Mouse (Mus musculus): Measurements from ENCODE around the gene Gngt1. TPM values are rescaled to one million over a fixed set of nuclear protein-coding genes. Genes with fewer than 3 reads are reported as not detected.

The Gngt1 gene
- polyA plus RNA-seq, 1 experiment from 2014 or later: not detected

- DNase-seq (ENCODE audit: low spot score): no peak
- H3K27me3 ChIP-seq (ENCODE audit: control insufficient read depth, insufficient read depth, low read length): no peaks in the 10 kb centered on the region
- H3K4me2 ChIP-seq (ENCODE audit: low read depth, low read length, severe bottlenecking): no peak overlapping the region
- no peaks in the 10 kb centered on the region for H3K36me3 ChIP-seq (ENCODE audit: control insufficient read depth, insufficient read depth, low read length)
- 79% methylated on average over 3 of the region's 3 CpGs for whole genome bisulfite sequencing
- H3K9ac ChIP-seq (ENCODE audit: low read length): no peak overlapping the region
- H3K9me3 ChIP-seq (ENCODE audit: control insufficient read depth, low read length): no peaks in the 10 kb centered on the region
- H3K4me1 ChIP-seq (replicated peaks; ENCODE audit: control insufficient read depth, insufficient read depth, low read length): no peaks in the 10 kb centered on the region; the same call in 1 of the 2 replicates
- no peak overlapping the region for H3K27ac ChIP-seq (ENCODE audit: low read depth, low read length)
- ATAC-seq (replicated peaks; ENCODE audit: low FRiP score): no peak
- no peak overlapping the region for H3K4me3 ChIP-seq (ENCODE audit: low read depth, low read length)
Observed at GRCm38 (mm10) chr6:4000716-4001115, 7.1 kb downstream of the Gngt1 start.

DNA sequence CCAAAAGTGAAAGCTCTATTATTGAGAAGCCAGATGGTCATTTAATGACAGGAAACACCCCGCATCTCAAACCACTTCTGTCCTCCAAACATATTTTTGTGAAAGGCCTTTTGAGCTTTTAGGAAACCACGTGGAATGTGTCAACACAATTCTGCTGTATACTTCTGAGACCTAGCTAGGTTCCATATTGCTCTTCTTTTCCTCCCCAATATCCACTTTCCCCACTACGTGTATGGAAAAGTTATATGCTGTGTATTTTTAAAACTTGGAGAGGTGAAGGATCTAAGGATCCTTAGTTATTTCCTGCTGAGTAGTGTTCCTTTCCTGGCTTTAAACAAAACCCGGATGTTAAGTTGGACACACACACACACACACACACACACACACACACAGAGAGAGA is 9.9 kb downstream of the Gngt1 start:
- no peak for ATAC-seq (replicated peaks; ENCODE audit: low FRiP score)
- no peak overlapping the region for H3K9ac ChIP-seq (ENCODE audit: low read length)
- H3K4me1 ChIP-seq (replicated peaks; ENCODE audit: control insufficient read depth, insufficient read depth, low read length): no peaks in the 10 kb centered on the region; the same call in 1 of the 2 replicates
- no peak overlapping the region for H3K27ac ChIP-seq (ENCODE audit: low read depth, low read length)
- H3K9me3 ChIP-seq (ENCODE audit: control insufficient read depth, low read length): no peaks in the 10 kb centered on the region
- H3K36me3 ChIP-seq (ENCODE audit: control insufficient read depth, insufficient read depth, low read length): no peaks in the 10 kb centered on the region
- no peaks in the 10 kb centered on the region for H3K27me3 ChIP-seq (ENCODE audit: control insufficient read depth, insufficient read depth, low read length)
- 65% methylated on average over 4 of the region's 4 CpGs for WGBS
- no peak overlapping the region for H3K4me3 ChIP-seq (ENCODE audit: low read depth, low read length)
- no peak for DNase-seq (ENCODE audit: low spot score)
- H3K4me2 ChIP-seq (ENCODE audit: low read depth, low read length, severe bottlenecking): no peak overlapping the region

DNA sequence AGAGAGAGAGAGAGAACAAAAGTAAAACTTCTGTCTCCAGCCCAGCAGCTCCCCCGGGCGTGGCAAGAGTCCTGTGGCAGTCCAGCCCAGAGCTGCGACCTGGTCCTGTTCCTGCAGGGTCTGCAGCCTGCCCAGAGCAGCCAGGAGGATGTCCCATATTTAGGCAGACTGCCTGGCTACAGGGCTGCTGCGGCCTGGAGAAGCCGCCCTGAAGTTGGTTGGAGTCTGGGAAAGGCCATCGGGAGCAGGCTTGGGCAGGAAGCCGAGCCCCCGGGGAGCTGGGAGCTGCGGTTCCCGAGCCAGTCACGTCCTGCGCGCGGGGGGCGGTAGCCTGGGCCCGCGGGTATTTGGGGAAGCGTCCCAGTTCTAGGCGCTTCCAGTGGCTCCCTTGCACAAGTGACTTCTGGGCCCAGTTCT is 10.3 kb downstream of the Gngt1 start, which contains the start of gene Gng11:
Gng11 (plus strand) TSS at position 15 of the 417 bp plus-strand sequence.
- Histone ChIP-seq H3K9me3 (ENCODE audit: control insufficient read depth, low read length) (no peaks in the 10 kb centered on the region), H3K27me3 (ENCODE audit: control insufficient read depth, insufficient read depth, low read length) (no peaks in the 10 kb centered on the region), H3K27ac (ENCODE audit: low read depth, low read length) (no peak within 1 kb of the TSS), H3K4me1 (replicated peaks; ENCODE audit: control insufficient read depth, insufficient read depth, low read length) (no peaks in the 10 kb centered on the region; the same call in 1 of the 2 replicates), H3K4me2 (ENCODE audit: low read depth, low read length, severe bottlenecking) (peak within 1 kb of the TSS; percentile 69), H3K4me3 (ENCODE audit: low read depth, low read length) (peak within 1 kb of the TSS; percentile 33), H3K36me3 (ENCODE audit: control insufficient read depth, insufficient read depth, low read length) (no peaks in the 10 kb centered on the region), H3K9ac (ENCODE audit: low read length) (peak within 1 kb of the TSS; percentile 67)
- DNase-seq (ENCODE audit: low spot score) (peak; percentile 71), ATAC-seq (replicated peaks; ENCODE audit: low FRiP score) (peak; percentile 86)
- 1% methylated on average over 19 of the region's 19 CpGs for WGBS

DNA sequence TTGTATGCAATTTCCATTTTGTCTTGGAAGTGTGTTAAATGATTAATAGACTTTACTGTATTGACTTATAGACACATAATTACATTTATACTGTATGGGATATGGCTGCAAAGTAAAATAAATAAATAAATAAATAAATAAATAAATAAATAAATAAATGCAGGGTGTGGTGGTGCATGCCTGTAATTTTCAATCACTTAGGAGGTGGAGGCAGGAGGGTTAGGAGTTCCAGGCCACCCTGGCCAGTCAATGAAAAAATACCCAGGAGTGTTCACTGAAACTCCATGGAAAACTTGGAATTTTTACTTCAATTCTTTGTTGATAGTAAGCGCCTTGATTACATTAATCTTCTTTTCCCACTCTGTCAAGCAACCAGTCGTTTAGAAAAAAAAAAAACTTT is 11.2 kb downstream of the Gngt1 start:
- H3K4me2 ChIP-seq (ENCODE audit: low read depth, low read length, severe bottlenecking): no peak overlapping the region
- H3K4me3 ChIP-seq (ENCODE audit: low read depth, low read length): no peak overlapping the region
- no peaks in the 10 kb centered on the region for H3K9me3 ChIP-seq (ENCODE audit: control insufficient read depth, low read length)
- no peak overlapping the region for H3K27ac ChIP-seq (ENCODE audit: low read depth, low read length)
- no peaks in the 10 kb centered on the region; the same call in 1 of the 2 replicates for H3K4me1 ChIP-seq (replicated peaks; ENCODE audit: control insufficient read depth, insufficient read depth, low read length)
- ATAC-seq (replicated peaks; ENCODE audit: low FRiP score) (no peak), DNase-seq (ENCODE audit: low spot score) (no peak)
- 81% methylated on average over 2 of the region's 2 CpGs for WGBS
- no peaks in the 10 kb centered on the region for H3K27me3 ChIP-seq (ENCODE audit: control insufficient read depth, insufficient read depth, low read length)
- no peaks in the 10 kb centered on the region for H3K36me3 ChIP-seq (ENCODE audit: control insufficient read depth, insufficient read depth, low read length)
- no peak overlapping the region for H3K9ac ChIP-seq (ENCODE audit: low read length)

DNA sequence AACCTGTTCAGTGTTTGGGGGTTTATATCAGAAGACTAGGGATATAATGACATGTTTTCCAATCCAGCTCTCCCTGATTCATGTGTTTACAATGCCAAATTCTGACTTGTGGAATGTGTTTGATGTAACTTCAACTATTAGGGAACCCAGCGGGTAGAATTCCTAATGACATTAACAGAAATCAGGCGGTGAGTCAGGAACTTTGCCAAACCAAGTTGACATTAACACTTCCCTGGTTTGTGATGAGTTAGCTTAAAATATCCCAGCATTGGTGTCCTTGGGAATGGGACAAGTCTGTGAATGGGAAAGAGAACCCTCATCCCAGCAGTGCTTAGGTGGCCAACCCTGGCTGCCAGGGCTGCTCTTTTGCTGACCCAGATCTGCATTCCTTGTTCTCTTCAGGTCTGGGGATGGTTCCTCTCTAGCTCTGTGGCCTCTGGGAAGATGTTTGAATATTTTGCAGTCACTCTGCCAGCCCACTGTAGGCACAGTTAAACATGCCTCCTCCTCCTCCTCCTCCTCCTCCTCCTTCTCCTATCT is 15.0 kb downstream of the Gngt1 start:
- DNase-seq (ENCODE audit: low spot score): no peak
- Histone ChIP-seq H3K27me3 (ENCODE audit: control insufficient read depth, insufficient read depth, low read length) (no peaks in the 10 kb centered on the region), H3K36me3 (ENCODE audit: control insufficient read depth, insufficient read depth, low read length) (no peaks in the 10 kb centered on the region), H3K27ac (ENCODE audit: low read depth, low read length) (no peak overlapping the region), H3K4me1 (replicated peaks; ENCODE audit: control insufficient read depth, insufficient read depth, low read length) (no peaks in the 10 kb centered on the region; the same call in 1 of the 2 replicates), H3K9me3 (ENCODE audit: control insufficient read depth, low read length) (no peaks in the 10 kb centered on the region), H3K9ac (ENCODE audit: low read length) (no peak overlapping the region), H3K4me2 (ENCODE audit: low read depth, low read length, severe bottlenecking) (no peak overlapping the region), H3K4me3 (ENCODE audit: low read depth, low read length) (no peak overlapping the region)
- no peak for ATAC-seq (replicated peaks; ENCODE audit: low FRiP score)
- 80% methylated on average over 2 of the region's 2 CpGs for WGBS

DNA sequence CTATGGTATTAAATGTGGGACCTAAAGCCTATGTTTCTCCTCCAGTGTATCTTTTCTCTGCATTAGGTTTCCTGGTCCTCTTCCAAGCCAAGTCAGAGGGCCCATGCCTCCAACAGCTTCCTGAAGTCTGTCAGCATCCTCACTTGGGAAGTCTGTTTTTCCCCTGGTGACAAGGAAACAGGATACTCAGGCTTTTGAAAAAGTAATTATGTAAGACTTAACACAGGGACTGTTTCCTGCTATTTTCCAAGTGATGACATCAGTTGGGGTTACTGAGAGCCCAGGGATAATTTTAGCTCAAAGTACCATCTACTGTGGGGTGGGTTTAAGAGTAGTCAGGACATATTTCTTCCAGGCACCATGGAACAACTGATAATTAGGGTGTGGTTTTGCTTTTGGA is 16.0 kb downstream of the Gngt1 start:
- Histone ChIP-seq H3K4me2 (ENCODE audit: low read depth, low read length, severe bottlenecking) (no peak overlapping the region), H3K27me3 (ENCODE audit: control insufficient read depth, insufficient read depth, low read length) (no peaks in the 10 kb centered on the region), H3K36me3 (ENCODE audit: control insufficient read depth, insufficient read depth, low read length) (no peaks in the 10 kb centered on the region), H3K4me1 (replicated peaks; ENCODE audit: control insufficient read depth, insufficient read depth, low read length) (no peaks in the 10 kb centered on the region), H3K27ac (ENCODE audit: low read depth, low read length) (no peak overlapping the region), H3K9ac (ENCODE audit: low read length) (no peak overlapping the region), H3K4me3 (ENCODE audit: low read depth, low read length) (no peak overlapping the region), H3K9me3 (ENCODE audit: control insufficient read depth, low read length) (no peaks in the 10 kb centered on the region)
- DNase-seq (ENCODE audit: low spot score) (no peak), ATAC-seq (replicated peaks; ENCODE audit: low FRiP score) (no peak)

- Histone ChIP-seq H3K4me1 (replicated peaks; ENCODE audit: control insufficient read depth, insufficient read depth, low read length) (no peaks in the 10 kb centered on the region), H3K4me3 (ENCODE audit: low read depth, low read length) (no peak overlapping the region), H3K27me3 (ENCODE audit: control insufficient read depth, insufficient read depth, low read length) (no peaks in the 10 kb centered on the region), H3K36me3 (ENCODE audit: control insufficient read depth, insufficient read depth, low read length) (no peaks in the 10 kb centered on the region), H3K27ac (ENCODE audit: low read depth, low read length) (no peak overlapping the region), H3K9me3 (ENCODE audit: control insufficient read depth, low read length) (no peaks in the 10 kb centered on the region), H3K4me2 (ENCODE audit: low read depth, low read length, severe bottlenecking) (no peak overlapping the region), H3K9ac (ENCODE audit: low read length) (no peak overlapping the region)
- DNase-seq (ENCODE audit: low spot score) (no peak), ATAC-seq (replicated peaks; ENCODE audit: low FRiP score) (no peak)
- 81% methylated on average over 1 of the region's 1 CpGs for WGBS
Observed at GRCm38 (mm10) chr6:4022645-4023044, 29.1 kb downstream of the Gngt1 start.

- WGBS: 76% methylated on average over 2 of the region's 2 CpGs
- Histone ChIP-seq H3K9ac (ENCODE audit: low read length) (no peak overlapping the region), H3K4me3 (ENCODE audit: low read depth, low read length) (no peak overlapping the region), H3K4me2 (ENCODE audit: low read depth, low read length, severe bottlenecking) (no peak overlapping the region), H3K4me1 (replicated peaks; ENCODE audit: control insufficient read depth, insufficient read depth, low read length) (no peaks in the 10 kb centered on the region), H3K27ac (ENCODE audit: low read depth, low read length) (no peak overlapping the region), H3K9me3 (ENCODE audit: control insufficient read depth, low read length) (no peaks in the 10 kb centered on the region), H3K27me3 (ENCODE audit: control insufficient read depth, insufficient read depth, low read length) (no peaks in the 10 kb centered on the region), H3K36me3 (ENCODE audit: control insufficient read depth, insufficient read depth, low read length) (no peaks in the 10 kb centered on the region)
- ATAC-seq (replicated peaks; ENCODE audit: low FRiP score) (no peak), DNase-seq (ENCODE audit: low spot score) (no peak)
Observed at GRCm38 (mm10) chr6:4026367-4026766, 32.8 kb downstream of the Gngt1 start.

- no peak overlapping the region for H3K4me2 ChIP-seq (ENCODE audit: low read depth, low read length, severe bottlenecking)
- H3K27ac ChIP-seq (ENCODE audit: low read depth, low read length): no peak overlapping the region
- H3K27me3 ChIP-seq (ENCODE audit: control insufficient read depth, insufficient read depth, low read length): no peaks in the 10 kb centered on the region
- 95% methylated on average over 3 of the region's 3 CpGs for WGBS
- no peaks in the 10 kb centered on the region for H3K4me1 ChIP-seq (replicated peaks; ENCODE audit: control insufficient read depth, insufficient read depth, low read length)
- ATAC-seq (replicated peaks; ENCODE audit: low FRiP score) (no peak), DNase-seq (ENCODE audit: low spot score) (no peak)
- H3K4me3 ChIP-seq (ENCODE audit: low read depth, low read length): no peak overlapping the region
- H3K36me3 ChIP-seq (ENCODE audit: control insufficient read depth, insufficient read depth, low read length): no peaks in the 10 kb centered on the region
- H3K9me3 ChIP-seq (ENCODE audit: control insufficient read depth, low read length): no peaks in the 10 kb centered on the region
- no peak overlapping the region for H3K9ac ChIP-seq (ENCODE audit: low read length)
Observed at GRCm38 (mm10) chr6:4030956-4031355, 37.4 kb downstream of the Gngt1 start.

Measured in forebrain, embryonic 11.5 days (tissue).